Mouse (Mus musculus): ENCODE data around the gene Fbn1. TPM values are rescaled to one million over a fixed set of nuclear protein-coding genes. Genes with fewer than 3 reads are reported as not detected.

Gene Fbn1
- polyA plus RNA-seq, 1 experiment = 21.4 TPM

DNA sequence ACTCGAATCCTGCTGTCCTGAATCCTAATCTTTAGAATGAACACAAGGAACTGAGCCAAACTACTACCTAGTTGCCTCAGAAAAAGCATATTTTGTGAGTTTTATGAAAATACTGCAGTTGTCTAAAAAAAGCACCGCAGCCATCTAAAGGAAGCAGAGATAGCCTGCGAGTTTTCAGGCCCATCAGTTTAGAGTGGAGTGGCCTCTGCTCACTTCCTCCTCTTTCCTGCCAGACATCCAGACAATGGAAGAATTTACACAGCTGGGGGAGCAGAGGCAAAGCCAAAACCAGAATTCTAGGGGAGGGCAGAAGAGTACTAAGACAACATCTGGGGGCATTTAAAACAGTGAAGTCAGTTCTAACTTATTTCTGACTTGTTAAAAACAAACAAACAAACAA lies 96.0 kb downstream of the Fbn1 start:
- Histone ChIP-seq H3K4me3 (ENCODE audit: insufficient read depth, low read depth, low read length) (no peak overlapping the region), H3K27ac (replicated peaks; ENCODE audit: low read depth, low read length) (no peak overlapping the region), H3K4me1 (ENCODE audit: control insufficient read depth, insufficient read depth, insufficient read length, low read length) (no peaks in the 10 kb centered on the region)

DNA sequence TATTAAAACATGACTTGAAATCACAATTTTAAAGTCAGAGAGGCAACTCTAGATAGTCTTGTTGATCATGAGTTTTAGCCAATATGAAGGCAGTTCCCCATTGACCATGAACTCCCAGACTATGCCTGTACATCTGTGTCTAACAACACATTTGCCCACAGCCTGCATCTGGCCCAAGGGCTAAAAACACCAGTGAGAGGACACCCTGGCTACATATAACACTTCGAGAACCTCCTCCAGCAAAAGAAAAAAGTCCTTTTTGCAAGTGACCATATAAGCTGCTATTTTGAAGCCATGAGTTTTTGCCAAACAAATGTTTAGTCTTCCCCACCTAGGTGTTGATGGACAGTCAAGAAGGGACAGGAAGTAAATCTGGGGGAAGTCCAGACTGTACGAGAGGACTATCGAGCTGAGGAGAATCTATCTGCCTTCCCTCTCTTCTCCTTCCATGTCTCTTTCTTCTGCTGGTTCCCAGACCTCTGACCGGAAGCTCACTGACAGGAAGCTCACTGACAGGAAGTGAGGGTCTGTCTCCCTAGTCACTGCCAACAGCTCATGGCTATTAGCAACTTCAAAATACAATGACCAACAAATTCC lies 103.2 kb downstream of the Fbn1 start:
- H3K4me3 ChIP-seq (ENCODE audit: insufficient read depth, low read depth, low read length) = no peak overlapping the region
- no peak overlapping the region for H3K27ac ChIP-seq (replicated peaks; ENCODE audit: low read depth, low read length)
- H3K4me1 ChIP-seq (ENCODE audit: control insufficient read depth, insufficient read depth, insufficient read length, low read length) = peaks cover 2% of the 10 kb centered on the region

DNA sequence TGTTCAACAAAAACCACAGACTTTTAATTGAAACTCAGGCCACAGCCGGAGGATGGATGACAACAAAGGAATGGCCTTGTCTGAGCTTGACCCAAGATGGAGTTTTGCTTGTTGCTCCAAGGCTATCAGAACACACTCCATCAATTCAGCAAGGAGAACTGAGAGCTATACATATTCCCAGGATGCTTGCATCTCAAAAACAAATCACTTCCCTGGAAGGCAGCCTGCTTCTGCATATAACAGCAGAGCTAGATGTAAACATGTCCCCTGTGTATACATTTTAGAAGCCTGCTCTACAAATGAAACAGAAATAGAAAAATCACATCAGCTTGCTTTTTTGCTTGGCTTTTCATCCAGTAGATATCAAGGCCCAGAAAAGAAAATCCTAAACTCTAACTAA lies 105.5 kb downstream of the Fbn1 start:
- Histone ChIP-seq H3K4me3 (ENCODE audit: insufficient read depth, low read depth, low read length) (no peak overlapping the region), H3K4me1 (ENCODE audit: control insufficient read depth, insufficient read depth, insufficient read length, low read length) (peaks cover 2% of the 10 kb centered on the region), H3K27ac (replicated peaks; ENCODE audit: low read depth, low read length) (no peak overlapping the region)

DNA sequence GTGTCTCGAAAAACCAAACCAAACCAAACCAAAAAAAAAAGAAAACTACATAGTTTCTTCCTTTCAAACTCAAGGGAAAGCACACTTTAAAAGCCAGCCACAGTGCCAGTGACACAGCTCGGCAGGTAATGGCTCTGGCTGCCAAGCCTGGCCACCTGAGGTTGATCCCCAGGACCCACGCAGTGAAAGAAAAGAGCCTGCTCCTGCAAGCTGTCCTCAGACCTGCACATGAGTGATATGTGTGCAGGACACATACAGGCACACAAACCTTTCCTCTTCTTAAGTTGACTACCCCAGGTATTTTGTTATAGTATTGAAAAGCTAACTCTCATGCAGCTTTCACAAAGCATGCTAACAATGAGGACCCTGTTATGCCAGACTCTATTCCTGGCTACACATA lies 107.7 kb downstream of the Fbn1 start:
- H3K4me1 ChIP-seq (ENCODE audit: control insufficient read depth, insufficient read depth, insufficient read length, low read length) = peaks cover 2% of the 10 kb centered on the region
- H3K4me3 ChIP-seq (ENCODE audit: insufficient read depth, low read depth, low read length) = no peak overlapping the region
- H3K27ac ChIP-seq (replicated peaks; ENCODE audit: low read depth, low read length) = no peak overlapping the region

DNA sequence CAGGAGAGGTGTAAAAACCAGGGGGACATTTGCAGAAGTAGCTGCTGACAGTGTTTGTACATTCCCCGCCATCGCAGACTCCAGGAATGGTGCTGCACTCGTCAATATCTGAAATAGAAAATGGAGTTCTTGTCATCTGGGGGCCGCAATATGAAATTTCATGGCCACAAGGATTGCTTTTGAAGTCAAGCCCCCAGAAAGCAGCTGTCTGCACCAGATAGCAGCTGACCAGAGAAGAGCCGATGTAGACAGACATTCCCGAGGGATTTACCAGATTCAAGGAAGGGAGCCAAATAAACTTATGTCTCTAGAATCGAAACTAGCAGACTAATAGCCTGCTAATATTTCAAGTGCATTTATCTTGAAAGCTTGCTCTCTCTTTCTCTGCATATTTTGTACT lies 110.0 kb downstream of the Fbn1 start:
- Histone ChIP-seq H3K4me1 (ENCODE audit: control insufficient read depth, insufficient read depth, insufficient read length, low read length) (no peaks in the 10 kb centered on the region), H3K27ac (replicated peaks; ENCODE audit: low read depth, low read length) (no peak overlapping the region), H3K4me3 (ENCODE audit: insufficient read depth, low read depth, low read length) (no peak overlapping the region)

DNA sequence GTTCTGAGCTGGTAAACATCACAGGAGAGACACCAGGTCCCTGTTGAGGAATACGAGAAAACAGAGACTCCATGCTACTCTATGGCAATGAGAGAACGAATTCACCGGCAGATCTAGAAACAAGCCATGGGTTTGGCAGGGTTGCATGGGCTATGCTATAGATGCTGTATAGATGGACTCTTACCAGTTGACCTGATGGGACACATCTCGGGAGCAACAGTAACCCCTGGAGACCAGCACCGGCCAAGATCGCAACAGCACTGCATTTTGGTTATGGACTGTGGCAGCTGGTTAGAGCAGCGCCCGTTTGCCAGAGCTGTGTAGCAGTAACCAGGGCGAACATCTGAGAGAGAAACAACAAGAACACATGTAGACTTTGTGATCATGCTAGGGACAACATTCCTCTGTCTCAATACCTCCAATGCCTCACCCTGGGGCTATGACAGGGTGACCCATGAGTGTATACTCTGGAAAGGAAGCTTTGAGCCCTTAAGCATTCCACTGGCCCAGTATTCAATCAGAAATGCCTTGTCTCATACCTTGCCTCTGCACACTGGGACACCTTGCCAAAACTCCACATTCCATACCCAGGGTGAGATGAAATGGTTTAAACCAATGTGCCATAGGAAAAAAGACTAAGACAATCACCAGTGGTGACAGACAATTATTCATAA lies 113.2 kb downstream of the Fbn1 start:
- no peaks in the 10 kb centered on the region for H3K4me1 ChIP-seq (ENCODE audit: control insufficient read depth, insufficient read depth, insufficient read length, low read length)
- H3K27ac ChIP-seq (replicated peaks; ENCODE audit: low read depth, low read length) = no peak overlapping the region
- no peak overlapping the region for H3K4me3 ChIP-seq (ENCODE audit: insufficient read depth, low read depth, low read length)

DNA sequence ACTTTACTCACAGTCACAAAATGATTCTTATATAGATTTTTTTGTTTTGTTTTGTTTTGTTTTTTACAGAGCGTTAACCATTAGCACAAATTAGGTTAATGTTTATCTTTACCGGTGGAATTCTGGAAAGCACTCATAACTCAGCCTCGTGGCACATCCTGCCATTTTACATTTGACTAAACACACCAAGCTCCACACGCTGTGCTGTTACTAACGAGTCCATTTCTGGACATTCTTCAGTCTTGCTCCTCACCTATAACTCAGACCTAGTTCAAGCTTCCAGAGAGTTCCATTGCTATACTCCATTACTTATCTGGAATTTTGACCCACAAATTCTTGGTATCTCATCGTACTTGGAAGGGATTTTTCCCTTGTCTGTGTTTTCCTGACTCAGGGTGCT lies 116.2 kb downstream of the Fbn1 start:
- H3K27ac ChIP-seq (replicated peaks; ENCODE audit: low read depth, low read length) = no peak overlapping the region
- H3K4me1 ChIP-seq (ENCODE audit: control insufficient read depth, insufficient read depth, insufficient read length, low read length) = no peaks in the 10 kb centered on the region
- no peak overlapping the region for H3K4me3 ChIP-seq (ENCODE audit: insufficient read depth, low read depth, low read length)

DNA sequence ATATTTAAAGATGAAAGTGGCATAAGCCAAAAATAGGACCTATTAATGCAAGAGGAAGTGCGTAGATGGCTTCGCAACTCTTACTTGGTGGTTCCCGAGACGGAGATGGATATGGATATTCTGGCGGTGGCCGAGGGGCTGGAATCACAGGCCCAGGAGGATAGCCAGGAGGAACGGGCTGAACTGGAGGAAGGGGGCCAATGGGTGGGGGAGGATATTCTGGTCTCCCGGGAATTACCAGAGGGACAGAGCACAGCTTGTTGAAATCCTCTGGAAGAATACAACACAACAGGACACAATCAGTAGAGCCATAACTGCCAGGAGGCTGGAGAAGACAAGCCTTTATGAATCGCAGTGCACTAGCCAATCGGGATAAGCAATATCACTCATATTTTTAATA lies 118.0 kb downstream of the Fbn1 start:
- H3K4me3 ChIP-seq (ENCODE audit: insufficient read depth, low read depth, low read length) = no peak overlapping the region
- H3K4me1 ChIP-seq (ENCODE audit: control insufficient read depth, insufficient read depth, insufficient read length, low read length) = no peaks in the 10 kb centered on the region
- H3K27ac ChIP-seq (replicated peaks; ENCODE audit: low read depth, low read length) = no peak overlapping the region

DNA sequence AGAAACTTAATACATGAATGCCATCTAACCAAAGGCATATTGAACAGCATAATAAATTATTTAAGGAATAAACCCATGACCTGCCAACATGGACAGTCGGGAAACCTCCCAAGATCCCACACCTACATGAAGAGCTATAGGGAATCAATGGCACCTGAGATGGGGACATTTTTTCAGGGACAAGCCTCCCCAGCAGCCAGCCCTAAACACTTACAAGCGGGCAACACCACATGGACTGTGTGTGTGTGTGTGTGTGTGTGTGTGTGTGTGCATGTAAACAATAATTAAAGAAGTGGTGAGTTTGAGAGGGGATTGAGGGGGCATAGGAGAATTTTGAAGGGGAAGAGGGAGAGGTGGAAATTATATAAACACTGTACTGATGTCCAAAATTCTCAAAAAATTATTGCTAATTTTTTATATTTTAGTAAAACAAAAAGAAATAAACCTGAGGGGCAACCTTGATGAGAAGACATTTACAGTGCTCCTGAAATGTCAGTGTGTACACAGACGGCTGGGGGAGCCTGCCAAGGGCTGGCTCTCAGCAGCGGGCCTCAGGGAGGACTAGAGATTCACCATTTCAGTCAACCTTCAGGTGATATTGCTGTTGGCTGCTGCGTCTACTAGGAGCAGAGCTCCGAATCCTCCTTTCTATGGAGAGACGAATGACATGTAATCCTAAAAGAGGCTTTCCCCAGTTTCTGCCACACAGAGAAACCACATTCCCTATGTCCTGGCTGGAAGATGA lies 121.4 kb downstream of the Fbn1 start:
- H3K4me1 ChIP-seq (ENCODE audit: control insufficient read depth, insufficient read depth, insufficient read length, low read length) = no peaks in the 10 kb centered on the region; the same call in 1 of the 2 replicates
- no peak overlapping the region for H3K27ac ChIP-seq (replicated peaks; ENCODE audit: low read depth, low read length)
- H3K4me3 ChIP-seq (ENCODE audit: insufficient read depth, low read depth, low read length) = no peak overlapping the region

DNA sequence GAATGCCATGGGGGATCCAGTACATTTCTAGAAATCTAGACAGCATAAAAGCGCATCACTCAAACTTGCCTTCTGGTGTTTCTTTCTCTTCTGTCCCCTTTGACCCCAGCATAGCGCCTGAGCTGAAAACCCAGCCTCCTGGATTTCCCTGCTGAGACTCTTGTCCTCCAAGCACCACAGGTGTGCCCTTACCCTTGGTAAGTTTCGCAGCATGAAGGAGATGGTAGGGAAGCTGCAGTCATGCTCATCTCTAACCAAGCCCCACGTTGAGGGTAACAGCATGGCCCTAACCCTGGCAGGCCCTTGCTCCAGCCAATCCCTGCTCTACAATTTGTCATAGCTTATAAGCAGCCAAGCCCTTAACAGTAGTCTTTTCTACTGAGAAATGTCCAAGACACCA lies 122.9 kb downstream of the Fbn1 start:
- Histone ChIP-seq H3K4me3 (ENCODE audit: insufficient read depth, low read depth, low read length) (no peak overlapping the region), H3K4me1 (ENCODE audit: control insufficient read depth, insufficient read depth, insufficient read length, low read length) (no peaks in the 10 kb centered on the region; the same call in 1 of the 2 replicates), H3K27ac (replicated peaks; ENCODE audit: low read depth, low read length) (no peak overlapping the region)

DNA sequence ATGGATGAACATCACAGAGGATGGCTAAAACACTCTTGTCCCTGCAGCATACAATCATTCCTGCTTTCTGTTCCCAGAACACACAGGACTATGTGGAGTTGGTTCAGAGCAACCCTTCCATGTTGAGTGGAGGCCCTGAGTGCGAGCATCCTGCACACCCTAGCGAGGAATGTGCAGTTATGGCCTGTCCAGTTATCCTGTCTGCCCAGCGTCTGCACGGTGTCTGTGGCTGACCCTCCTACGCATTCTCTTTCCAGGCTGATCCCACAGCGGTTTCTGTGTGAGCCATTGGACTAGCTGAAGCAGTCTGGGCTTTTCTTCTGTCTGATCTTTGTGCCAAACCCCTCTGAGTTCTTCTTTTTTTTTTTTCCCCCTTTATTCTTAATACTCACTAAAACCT lies 123.4 kb downstream of the Fbn1 start:
- Histone ChIP-seq H3K4me3 (ENCODE audit: insufficient read depth, low read depth, low read length) (no peak overlapping the region), H3K27ac (replicated peaks; ENCODE audit: low read depth, low read length) (no peak overlapping the region), H3K4me1 (ENCODE audit: control insufficient read depth, insufficient read depth, insufficient read length, low read length) (no peaks in the 10 kb centered on the region; the same call in 1 of the 2 replicates)

DNA sequence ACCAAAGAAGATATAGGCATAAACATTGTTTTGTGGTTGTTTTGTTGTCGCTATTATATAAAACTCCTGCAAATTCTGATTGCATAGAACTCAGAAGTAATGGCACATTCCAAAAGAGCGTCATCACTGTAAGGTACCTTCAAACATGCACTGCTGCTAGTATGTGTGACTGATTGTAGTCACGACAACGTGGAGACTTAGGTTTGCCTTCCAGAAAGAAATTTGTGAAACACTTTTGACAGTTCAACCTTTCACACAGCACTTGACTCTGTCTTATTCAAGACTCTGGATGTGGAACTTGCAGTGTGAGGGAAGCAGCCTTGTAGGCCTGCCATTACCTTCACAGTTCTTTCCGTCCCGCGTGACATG lies 124.5 kb downstream of the Fbn1 start:
- Histone ChIP-seq H3K4me1 (ENCODE audit: control insufficient read depth, insufficient read depth, insufficient read length, low read length) (no peaks in the 10 kb centered on the region; the same call in 1 of the 2 replicates), H3K27ac (replicated peaks; ENCODE audit: low read depth, low read length) (no peak overlapping the region), H3K4me3 (ENCODE audit: insufficient read depth, low read depth, low read length) (no peak overlapping the region)

DNA sequence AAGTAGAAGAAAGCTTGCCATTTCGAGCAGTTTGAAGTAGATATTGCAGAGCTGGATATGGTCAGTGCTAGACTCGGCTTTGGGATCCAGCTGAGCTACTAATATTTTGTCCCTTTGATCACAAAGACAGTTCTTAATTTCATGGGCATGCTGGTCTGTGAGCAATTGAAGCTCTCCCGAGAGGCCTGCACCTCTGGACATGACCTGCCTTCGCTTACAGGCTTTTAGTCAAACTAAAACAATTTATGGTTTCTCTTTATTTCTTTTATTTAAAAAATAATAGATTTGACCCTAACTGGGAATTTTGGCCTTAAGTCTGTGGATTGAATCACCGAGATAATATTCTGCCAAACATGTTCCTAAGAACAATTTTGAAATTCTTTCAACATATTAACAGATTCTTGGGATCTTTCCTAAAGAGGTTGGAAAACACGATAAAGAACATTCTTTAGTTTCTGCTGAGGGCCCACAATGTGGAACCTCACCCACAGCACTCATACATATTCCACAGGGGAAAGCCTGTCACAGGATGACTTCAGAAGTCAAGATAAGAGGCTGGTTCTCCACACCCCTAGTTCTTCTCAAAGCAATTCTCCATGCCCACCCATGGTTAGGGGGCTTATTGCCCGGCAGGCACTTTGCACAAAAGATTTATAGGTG lies 125.0 kb downstream of the Fbn1 start:
- no peaks in the 10 kb centered on the region; the same call in 1 of the 2 replicates for H3K4me1 ChIP-seq (ENCODE audit: control insufficient read depth, insufficient read depth, insufficient read length, low read length)
- H3K27ac ChIP-seq (replicated peaks; ENCODE audit: low read depth, low read length) = no peak overlapping the region
- H3K4me3 ChIP-seq (ENCODE audit: insufficient read depth, low read depth, low read length) = no peak overlapping the region

DNA sequence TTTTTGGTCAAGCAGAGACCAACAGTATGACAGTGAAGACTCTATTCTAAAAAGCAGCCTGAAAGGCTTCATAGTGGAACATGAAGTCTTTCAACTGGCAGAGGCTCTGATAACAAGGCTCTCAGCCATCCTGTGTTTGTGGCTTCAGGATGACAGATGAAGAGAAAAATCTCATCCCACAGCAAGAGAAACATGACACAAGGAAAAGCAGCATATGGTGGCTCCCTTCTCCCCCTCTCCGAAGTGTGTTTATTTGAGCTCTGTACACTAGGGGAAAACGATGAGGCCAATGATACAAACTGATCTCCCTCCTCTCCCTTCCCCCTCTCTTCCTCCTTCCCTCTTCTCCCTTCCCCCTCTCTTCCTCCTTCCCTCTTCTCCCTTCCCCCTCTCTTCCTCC lies 127.7 kb downstream of the Fbn1 start:
- no peak overlapping the region for H3K27ac ChIP-seq (replicated peaks; ENCODE audit: low read depth, low read length)
- H3K4me1 ChIP-seq (ENCODE audit: control insufficient read depth, insufficient read depth, insufficient read length, low read length) = no peaks in the 10 kb centered on the region; the same call in 1 of the 2 replicates
- H3K4me3 ChIP-seq (ENCODE audit: insufficient read depth, low read depth, low read length) = no peak overlapping the region

DNA sequence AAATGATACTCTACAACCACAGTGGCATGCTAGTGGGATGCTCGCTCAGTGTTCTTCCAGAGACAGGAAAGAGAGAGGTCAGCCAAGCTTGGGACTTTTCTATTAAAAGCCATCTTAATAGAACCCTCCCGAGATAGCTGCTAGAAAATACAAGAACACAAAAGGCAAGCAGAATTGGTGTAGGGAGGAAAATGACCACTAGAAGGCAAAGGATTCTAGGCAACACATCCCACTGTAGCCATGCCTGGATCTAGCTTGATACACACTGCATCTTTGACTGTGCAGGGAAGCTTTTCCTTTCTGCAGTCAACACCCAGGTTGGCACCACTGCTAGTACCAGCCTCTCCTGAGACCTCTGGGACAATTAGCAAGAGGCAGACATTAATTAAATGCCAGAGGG lies 128.6 kb downstream of the Fbn1 start:
- H3K27ac ChIP-seq (replicated peaks; ENCODE audit: low read depth, low read length) = no peak overlapping the region
- no peak overlapping the region for H3K4me3 ChIP-seq (ENCODE audit: insufficient read depth, low read depth, low read length)
- H3K4me1 ChIP-seq (ENCODE audit: control insufficient read depth, insufficient read depth, insufficient read length, low read length) = no peaks in the 10 kb centered on the region; the same call in 1 of the 2 replicates

All from brown adipose tissue, adult 24 weeks (tissue).